Mouse (Mus musculus) spleen, adult 2 months (tissue): ENCODE measurements around the gene Npr2.

Experiments
- CTCF ChIP-seq: fragments of 200-500 bp; IDR thresholded peaks from 2 replicates; pipeline ENCODE4 v1.5.1; 2011; ENCODE audit warnings: mild to moderate bottlenecking, inconsistent platforms; ENCODE audit not compliant: insufficient read depth, insufficient read length, insufficient replicate concordance; ENCODE audit errors: extremely low read depth
- POLR2A ChIP-seq: fragments of 200-500 bp; IDR thresholded peaks from 2 replicates; pipeline ENCODE4 v1.6.1; 2011; ENCODE audit warnings: low read depth, low read length, inconsistent platforms

- no peak for TF ChIP-seq CTCF
- TF ChIP-seq POLR2A, result no peak
These were observed 46.8 kb downstream of the Npr2 start for GRCm38 (mm10) chr4:43678541-43678940.
